Mouse (Mus musculus) G1E (cell line): ENCODE measurements around the gene Elk4. TPM values are rescaled to one million over a fixed set of nuclear protein-coding genes. Genes with fewer than 3 reads are reported as not detected.
A peak's percentile ranks its signal among the peaks of the same experiment; 100 is the strongest.

Experiments used
- ATAC-seq: 2 replicates; pipeline ENCODE4 v1.8.0; 2016; ENCODE audit warnings: mild to moderate bottlenecking; ENCODE audit not compliant: insufficient number of reproducible peaks, poor library complexity, low FRiP score, severe bottlenecking; ENCODE audit errors: extremely low read depth
- DNase-seq: peaks from one replicate; pipeline ENCODE4 v3.0.0; 2012; ENCODE audit warnings: low spot score
- H3K27me3 ChIP-seq: 2 replicates; pipeline ENCODE4 v1.6.1; 2012; ENCODE audit warnings: mild to moderate bottlenecking, low read length, inconsistent platforms; ENCODE audit not compliant: insufficient read depth
- H3K36me3 ChIP-seq: replicated peaks from 2 replicates; pipeline ENCODE3; 2012; ENCODE audit warnings: mild to moderate bottlenecking, inconsistent platforms
- H3K4me1 ChIP-seq: 2 replicates; pipeline ENCODE4 v1.6.1; 2012; ENCODE audit warnings: low read depth, low read length, inconsistent platforms, mixed read lengths; ENCODE audit not compliant: insufficient read depth
- H3K4me3 ChIP-seq: 2 replicates; pipeline ENCODE4 v1.5.1; 2012; ENCODE audit warnings: low read depth, mild to moderate bottlenecking, inconsistent platforms, low read length, moderate library complexity, mixed read lengths
- H3K9me3 ChIP-seq: replicated peaks from 2 replicates; pipeline ENCODE4 v1.6.1; 2012; ENCODE audit warnings: inconsistent platforms
- CTCF ChIP-seq: IDR thresholded peaks from 2 replicates; pipeline ENCODE4 v1.5.1; 2012; ENCODE audit warnings: low read depth, low read length, inconsistent platforms, mixed read lengths
- GATA1 ChIP-seq: IDR thresholded peaks from 2 replicates; pipeline ENCODE4 v1.6.1; 2012; ENCODE audit warnings: borderline replicate concordance, low read length, inconsistent platforms, mixed read lengths
- GATA2 ChIP-seq: IDR thresholded peaks from 2 replicates; pipeline ENCODE4 v1.6.1; 2012; ENCODE audit warnings: low read depth, low read length, inconsistent platforms, borderline replicate concordance
- POLR2AphosphoS5 ChIP-seq: IDR thresholded peaks from 2 replicates; pipeline ENCODE4 v1.6.1; 2012; ENCODE audit warnings: low read depth, low read length, inconsistent platforms; ENCODE audit not compliant: insufficient replicate concordance
- TAL1 ChIP-seq: conservative IDR thresholded peaks from 2 replicates; pipeline ENCODE4 v1.6.1; 2012; ENCODE audit warnings: low read depth, low read length, inconsistent platforms, mixed read lengths
- polyA plus RNA-seq: library from polyadenylated mRNA; stranded (reverse); fragments of >175 nt; gene quantifications from 2 replicates; pipeline ENCODE4 v1.2.3, GENCODE M21; 2012
- total RNA-seq, 2 experiments: library from RNA; stranded (forward) in 1 of 2; stranded (reverse) in 1 of 2; fragments of 200-1000 nt in 1 of 2; fragments of >200 nt in 1 of 2; fragmentation: Nextera tagmentation in 1 of 2; gene quantifications; 2 replicates each; pipeline ENCODE4 v1.2.3; 2014 to 2017

The Elk4 gene
- total and polyA plus RNA-seq, 3 experiments: 5.1 to 166 (median 83.2) TPM

DNA sequence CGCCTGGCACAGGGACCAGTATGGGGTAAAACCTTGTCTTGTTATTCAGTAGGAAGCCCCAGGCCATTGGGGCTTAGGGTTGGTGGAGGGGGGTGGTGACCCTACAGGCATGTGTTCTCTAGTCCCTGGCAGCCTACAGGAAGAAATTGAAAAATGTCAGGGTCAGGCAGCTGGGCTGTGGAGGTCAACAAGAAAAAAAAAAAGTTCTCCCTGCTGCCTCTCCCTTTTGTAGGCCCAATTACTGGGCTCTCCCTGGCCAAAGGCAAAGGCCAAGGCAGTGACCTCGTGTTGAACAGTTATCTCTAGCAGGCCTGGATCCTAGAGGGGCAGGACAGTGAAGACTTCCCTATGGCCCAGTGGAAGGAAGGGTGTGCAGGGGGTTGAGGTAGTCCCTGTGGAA lies 26.9 kb upstream of the Elk4 start:
- ATAC-seq (no peak), DNase-seq (no peak)
- Histone ChIP-seq H3K4me1 (peaks cover 68% of the 10 kb centered on the region), H3K4me3 (no peak overlapping the region), H3K27me3 (peaks cover 41% of the 10 kb centered on the region), H3K36me3 (peaks cover 77% of the 10 kb centered on the region), H3K9me3 (no peaks in the 10 kb centered on the region)
- TF ChIP-seq CTCF (no peak), POLR2AphosphoS5 (no peak), TAL1 (no peak), GATA2 (no peak), GATA1 (no peak)

- ATAC-seq: peak; percentile 70
- H3K27me3 ChIP-seq: peaks cover 38% of the 10 kb centered on the region
These were observed 25.9 kb upstream of the Elk4 start for GRCm38 (mm10) chr1:131981378-131982013.

GRCm38 (mm10) chr1:131982907-131983306 lies 24.5 kb upstream of the Elk4 start:
- TF ChIP-seq CTCF (peak; percentile 99), TAL1 (no peak)
- Histone ChIP-seq H3K4me3 (no peak overlapping the region), H3K36me3 (peaks cover 64% of the 10 kb centered on the region), H3K9me3 (no peaks in the 10 kb centered on the region), H3K4me1 (peaks cover 47% of the 10 kb centered on the region), H3K27me3 (peaks cover 27% of the 10 kb centered on the region)
- ATAC-seq: peak; percentile 69
- peak; percentile 81 for DNase-seq

More at GRCm38 (mm10) chr1:131981378-131982013, 25.9 kb upstream of the Elk4 start:
- Histone ChIP-seq H3K9me3 (no peaks in the 10 kb centered on the region), H3K4me3 (0 out of 2 replicates have a peak overlapping the region, but pooled peaks have one; percentile 28), H3K36me3 (peaks cover 73% of the 10 kb centered on the region), H3K4me1 (peaks cover 60% of the 10 kb centered on the region)
- TF ChIP-seq GATA2 (no peak), POLR2AphosphoS5 (no peak), TAL1 (no peak), CTCF (peak; percentile 86)
- DNase-seq: peak; percentile 76

DNA sequence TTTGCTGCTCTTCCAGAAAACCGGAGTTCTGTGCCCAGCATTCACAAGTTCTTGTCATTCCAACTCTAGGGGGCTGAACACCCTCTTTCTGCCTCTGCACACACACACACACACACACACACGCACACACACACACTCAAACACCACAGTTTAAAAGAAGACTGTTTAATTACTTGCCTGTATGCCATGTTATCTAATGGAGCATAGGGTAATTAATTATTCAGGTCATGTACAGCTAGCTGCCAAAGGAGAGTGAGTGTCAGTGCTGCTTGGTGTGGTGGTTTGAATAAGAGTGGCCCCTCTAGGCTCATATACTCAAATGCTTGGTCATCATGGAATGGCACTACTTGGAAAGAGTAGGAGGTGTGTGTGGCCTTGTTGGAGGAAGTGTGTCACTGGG lies 23.6 kb upstream of the Elk4 start:
- no peak for TF ChIP-seq TAL1
- no peak for TF ChIP-seq GATA1
- TF ChIP-seq POLR2AphosphoS5: no peak
- TF ChIP-seq GATA2: no peak
- TF ChIP-seq CTCF: no peak
- ATAC-seq (no peak), DNase-seq (no peak)
- no peaks in the 10 kb centered on the region for H3K9me3 ChIP-seq
- peaks cover 40% of the 10 kb centered on the region for H3K4me1 ChIP-seq
- H3K4me3 ChIP-seq: no peak overlapping the region
- peaks cover 57% of the 10 kb centered on the region for H3K36me3 ChIP-seq
- H3K27me3 ChIP-seq: peaks cover 22% of the 10 kb centered on the region

- peaks cover 10% of the 10 kb centered on the region for H3K4me1 ChIP-seq
- no peaks in the 10 kb centered on the region for H3K9me3 ChIP-seq
- ATAC-seq (no peak), DNase-seq (no peak)
- no peak overlapping the region for H3K4me3 ChIP-seq
- peaks cover 35% of the 10 kb centered on the region for H3K36me3 ChIP-seq
- no peak for TF ChIP-seq CTCF
- peaks cover 21% of the 10 kb centered on the region for H3K27me3 ChIP-seq
These were observed 20.0 kb upstream of the Elk4 start for GRCm38 (mm10) chr1:131987432-131987831.

- Histone ChIP-seq H3K36me3 (peaks cover 21% of the 10 kb centered on the region), H3K27me3 (peaks cover 29% of the 10 kb centered on the region), H3K4me1 (no peaks in the 10 kb centered on the region), H3K9me3 (no peaks in the 10 kb centered on the region), H3K4me3 (no peak overlapping the region)
- TF ChIP-seq GATA1 (no peak), POLR2AphosphoS5 (no peak), TAL1 (no peak)
- ATAC-seq: no peak
- no peak for DNase-seq
These were observed 17.9 kb upstream of the Elk4 start for GRCm38 (mm10) chr1:131989476-131989875.

GRCm38 (mm10) chr1:131990083-131990760 lies 17.2 kb upstream of the Elk4 start:
- no peak for TF ChIP-seq CTCF
- no peak for ATAC-seq
- no peak for DNase-seq

More at GRCm38 (mm10) chr1:131990083-131990760, 17.2 kb upstream of the Elk4 start:
- H3K4me1 ChIP-seq: no peaks in the 10 kb centered on the region
- peaks cover 20% of the 10 kb centered on the region for H3K36me3 ChIP-seq
- H3K9me3 ChIP-seq: no peaks in the 10 kb centered on the region
- peaks cover 29% of the 10 kb centered on the region for H3K27me3 ChIP-seq
- no peak overlapping the region for H3K4me3 ChIP-seq
